Mouse (Mus musculus) spleen, adult 12 weeks (tissue): ENCODE results near the gene Gm20388.
"Not testable (repeated sequence)": the region's sequence is repeated elsewhere in the genome, so short reads cannot be mapped to it uniquely, and the experiment has no call there.

Experiments
- DNase-seq: peaks from one replicate; pipeline ENCODE4 v3.0.0; 2022; ENCODE audit warnings: low spot score

Gene Gm20388

DNA sequence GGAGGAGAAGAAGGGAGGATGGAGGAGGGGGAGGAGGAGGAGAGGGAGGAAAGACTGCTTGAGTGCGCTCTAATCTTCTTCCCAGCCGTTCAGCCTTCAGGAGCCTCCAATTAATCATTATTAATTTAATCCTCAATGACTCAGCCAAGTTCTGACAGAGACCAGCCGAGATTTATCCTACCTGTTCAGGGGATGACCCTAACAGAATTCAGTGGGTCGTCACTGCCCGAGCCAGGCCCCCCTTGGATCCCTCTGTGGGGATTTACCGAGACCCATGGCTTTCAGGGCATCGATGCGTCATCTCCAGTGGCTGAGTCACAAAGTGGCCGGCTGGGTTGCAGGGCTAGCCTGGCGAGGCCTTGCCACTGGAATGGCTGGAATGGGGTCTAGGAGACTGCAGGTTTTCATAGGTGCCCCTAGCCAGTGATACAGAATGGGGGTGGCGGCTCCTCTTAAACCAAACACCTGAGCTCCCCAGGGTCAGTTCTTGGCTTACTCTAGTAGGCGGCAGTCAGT, 407.9 kb downstream of the Gm20388 start:
- no peak for DNase-seq

- DNase-seq = peak; percentile 84
These were observed 408.8 kb downstream of the Gm20388 start for GRCm38 (mm10) chr8:120319449-120319848.

GRCm38 (mm10) chr8:120320146-120320545, 409.5 kb downstream of the Gm20388 start:
- DNase-seq = no peak

GRCm38 (mm10) chr8:120321724-120322123, 411.1 kb downstream of the Gm20388 start:
- no peak for DNase-seq

- no peak for DNase-seq
These were observed 412.4 kb downstream of the Gm20388 start for GRCm38 (mm10) chr8:120322956-120323448.

DNA sequence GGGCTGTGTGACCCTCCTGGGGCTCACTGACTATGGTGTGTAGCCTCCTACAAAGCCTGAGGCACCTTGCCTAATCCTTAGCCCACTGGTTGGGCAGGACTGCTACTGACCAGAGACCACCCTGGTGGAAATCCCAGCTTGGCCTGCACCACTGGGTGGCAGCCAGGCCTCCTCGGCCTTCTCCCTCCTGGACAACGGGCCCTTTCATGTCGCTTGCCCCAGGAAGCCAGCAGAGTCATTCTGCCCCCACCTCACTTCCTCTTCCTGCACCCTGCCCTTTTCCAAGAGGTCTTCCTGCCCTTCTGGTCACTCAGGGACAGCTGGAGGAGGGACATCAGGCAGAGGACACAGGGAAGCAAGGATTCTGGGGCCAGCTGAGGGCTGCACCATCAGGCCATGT, 413.9 kb downstream of the Gm20388 start:
- DNase-seq = no peak

DNA sequence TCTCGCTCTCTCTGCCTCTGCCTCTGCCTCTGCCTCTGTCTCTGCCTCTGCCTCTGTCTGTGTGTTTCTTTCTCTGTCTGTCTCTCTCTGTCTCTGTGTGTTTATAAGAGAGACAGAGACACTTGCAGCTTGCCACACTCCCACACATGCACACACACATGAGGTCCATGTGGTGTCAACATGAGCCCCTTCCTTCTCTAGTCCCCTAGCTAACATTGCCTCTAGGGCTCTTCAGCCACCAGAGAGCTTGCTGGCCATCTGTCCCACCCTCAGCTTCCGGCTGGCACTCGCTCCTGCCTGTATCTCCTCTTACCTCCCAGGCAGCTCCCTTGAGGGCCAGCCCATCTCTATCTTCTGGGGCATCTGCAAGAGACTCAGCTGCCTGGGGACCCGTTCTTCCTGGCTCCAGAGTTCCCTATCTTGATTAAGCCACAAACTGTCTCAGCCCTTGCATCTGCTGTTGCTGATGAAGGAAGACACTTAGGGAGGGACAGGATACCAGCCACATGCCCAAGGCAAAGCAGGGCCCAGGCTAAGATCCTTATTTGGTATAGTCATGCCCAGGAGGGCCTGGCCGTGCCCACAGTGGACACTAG, 414.6 kb downstream of the Gm20388 start:
- no peak for DNase-seq

GRCm38 (mm10) chr8:120327131-120327554, 416.5 kb downstream of the Gm20388 start:
- peak; percentile 46 for DNase-seq

DNA sequence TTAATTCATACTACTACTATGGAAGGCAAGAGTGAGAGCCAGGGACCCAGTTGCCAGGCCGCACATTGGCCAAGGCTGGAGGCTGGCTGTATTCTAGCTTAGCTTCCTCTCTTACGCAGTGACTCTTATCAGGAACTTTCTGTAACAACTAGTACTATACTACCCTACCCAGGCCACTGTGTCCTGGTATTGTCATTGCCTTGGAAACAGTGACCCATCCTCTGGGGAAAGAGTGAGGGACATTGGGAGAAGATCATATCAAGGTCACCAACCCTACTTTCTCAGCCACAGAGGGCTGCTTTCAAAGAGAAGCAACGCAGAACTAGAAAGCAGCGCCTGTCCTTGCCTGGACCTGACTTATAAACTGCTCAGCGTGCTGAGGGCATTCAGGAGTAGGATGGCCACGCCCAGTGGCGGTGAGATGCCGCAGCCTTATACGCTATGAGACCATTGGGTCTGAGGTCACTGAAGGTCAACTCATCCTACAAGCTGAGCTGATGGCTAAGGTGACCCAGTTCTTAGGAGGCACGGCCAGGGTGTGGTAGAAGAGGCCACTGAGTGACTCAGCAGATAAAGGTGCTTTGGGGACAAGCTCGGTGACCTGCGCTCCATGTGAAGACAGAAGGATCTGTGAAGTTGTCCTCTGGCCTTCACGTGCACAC, 417.9 kb downstream of the Gm20388 start:
- no peak for DNase-seq

GRCm38 (mm10) chr8:120329030-120329748, 418.5 kb downstream of the Gm20388 start:
- DNase-seq = peak; percentile 35

DNA sequence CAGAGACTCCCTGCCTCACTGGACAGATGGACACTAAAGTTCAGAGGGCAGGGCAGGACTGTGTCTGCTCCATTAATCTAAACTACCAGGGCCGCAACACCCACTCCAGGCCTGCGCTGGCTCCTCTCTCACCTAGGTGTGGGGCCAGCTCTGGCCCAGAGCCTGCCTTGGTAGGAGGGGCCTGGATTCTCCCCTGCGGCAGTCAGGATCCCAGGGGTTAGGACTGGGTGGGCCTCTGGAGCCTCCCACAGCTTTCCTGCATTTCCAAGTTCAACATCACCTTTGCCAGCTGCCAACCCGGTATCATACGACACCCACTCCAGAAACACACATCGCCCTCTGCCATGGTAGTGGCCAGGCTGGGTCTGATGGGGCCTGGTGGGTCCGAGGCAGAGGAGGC, 420.4 kb downstream of the Gm20388 start:
- no peak for DNase-seq

- peak; percentile 37 for DNase-seq
These were observed 422.0 kb downstream of the Gm20388 start for GRCm38 (mm10) chr8:120332379-120333229.

- no peak for DNase-seq
These were observed 423.0 kb downstream of the Gm20388 start for GRCm38 (mm10) chr8:120333681-120334080.

DNA sequence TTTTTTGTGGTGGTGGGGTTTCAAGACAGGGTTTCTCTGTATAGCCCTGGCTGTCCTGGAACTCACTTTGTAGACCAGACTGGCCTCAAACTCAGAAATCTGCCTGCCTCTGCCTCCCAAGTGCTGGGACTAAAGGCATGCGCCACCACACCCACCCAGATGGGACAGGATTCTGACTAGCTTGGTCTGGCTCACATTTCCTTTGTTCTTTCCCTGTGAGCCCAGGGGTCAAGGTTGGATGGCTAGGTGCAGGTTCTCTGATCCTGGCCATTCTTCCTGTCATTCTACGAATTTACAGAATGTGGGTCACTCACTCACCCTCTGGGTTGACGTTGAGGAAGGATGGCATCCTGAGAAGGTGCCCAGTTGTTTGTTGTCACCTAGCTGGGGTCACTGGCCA, 423.6 kb downstream of the Gm20388 start:
- not testable (repeated sequence) for DNase-seq

DNA sequence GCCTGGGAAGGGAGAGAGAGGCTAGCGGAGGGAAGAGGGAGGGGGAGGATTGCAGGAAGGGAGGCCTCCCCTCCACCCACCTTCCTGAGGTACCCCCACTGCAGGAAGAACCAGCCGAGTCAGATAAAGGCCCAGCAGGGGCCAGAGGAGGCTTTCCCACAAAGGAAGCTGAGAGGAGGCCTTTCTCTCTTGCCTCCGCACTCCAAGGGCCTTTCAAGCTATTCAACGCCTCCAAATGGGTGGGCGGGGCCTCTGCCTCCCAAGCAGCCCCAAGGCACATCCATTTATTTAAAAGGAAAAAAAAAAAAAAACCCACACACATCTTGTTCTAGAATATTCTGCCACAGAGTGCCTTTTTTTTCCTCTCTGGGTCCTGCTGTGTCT, 424.2 kb downstream of the Gm20388 start:
- no peak for DNase-seq

DNA sequence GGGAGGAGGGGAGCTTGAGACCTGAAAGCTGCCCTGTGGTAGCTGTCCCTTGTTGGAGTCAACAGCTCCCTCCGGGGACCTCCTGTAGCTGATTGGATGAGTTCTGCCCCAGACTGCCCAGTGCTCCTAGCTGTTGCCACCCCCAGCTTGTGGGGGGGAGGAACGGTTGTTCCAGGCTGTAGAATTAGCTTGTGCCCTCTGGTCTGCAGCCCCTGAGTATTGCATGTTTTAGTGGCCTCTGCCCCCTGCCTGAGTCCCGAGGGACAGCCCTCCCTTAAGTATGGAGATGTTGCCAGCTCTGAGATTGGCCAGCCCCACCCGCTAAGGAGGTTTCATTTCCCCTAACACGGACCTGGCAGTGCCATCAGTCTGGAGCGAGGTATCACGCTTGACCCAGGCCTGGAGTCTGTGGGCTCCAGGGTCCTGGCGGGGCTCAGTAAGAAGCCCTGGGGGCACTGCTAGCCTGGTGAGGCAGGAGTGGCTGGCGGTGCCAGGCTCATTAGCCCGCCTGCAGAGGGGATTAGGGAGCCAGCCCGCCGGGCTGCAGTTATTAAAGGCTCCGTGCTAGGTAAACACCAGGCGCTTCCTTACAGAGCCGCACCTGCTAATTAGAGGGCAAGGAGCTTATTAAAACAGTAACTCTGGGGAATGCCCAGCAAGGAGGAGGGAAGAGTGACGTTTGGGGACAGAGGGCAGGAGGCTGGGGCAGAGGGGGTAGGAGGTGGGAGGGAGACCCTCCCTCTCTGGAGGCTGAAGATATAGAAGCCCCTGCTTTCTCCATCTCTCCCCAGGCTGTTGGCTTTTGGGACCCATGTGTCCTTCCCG, 424.8 kb downstream of the Gm20388 start:
- DNase-seq = peak; percentile 46

- no peak for DNase-seq
These were observed 425.4 kb downstream of the Gm20388 start for GRCm38 (mm10) chr8:120336087-120336380.

DNA sequence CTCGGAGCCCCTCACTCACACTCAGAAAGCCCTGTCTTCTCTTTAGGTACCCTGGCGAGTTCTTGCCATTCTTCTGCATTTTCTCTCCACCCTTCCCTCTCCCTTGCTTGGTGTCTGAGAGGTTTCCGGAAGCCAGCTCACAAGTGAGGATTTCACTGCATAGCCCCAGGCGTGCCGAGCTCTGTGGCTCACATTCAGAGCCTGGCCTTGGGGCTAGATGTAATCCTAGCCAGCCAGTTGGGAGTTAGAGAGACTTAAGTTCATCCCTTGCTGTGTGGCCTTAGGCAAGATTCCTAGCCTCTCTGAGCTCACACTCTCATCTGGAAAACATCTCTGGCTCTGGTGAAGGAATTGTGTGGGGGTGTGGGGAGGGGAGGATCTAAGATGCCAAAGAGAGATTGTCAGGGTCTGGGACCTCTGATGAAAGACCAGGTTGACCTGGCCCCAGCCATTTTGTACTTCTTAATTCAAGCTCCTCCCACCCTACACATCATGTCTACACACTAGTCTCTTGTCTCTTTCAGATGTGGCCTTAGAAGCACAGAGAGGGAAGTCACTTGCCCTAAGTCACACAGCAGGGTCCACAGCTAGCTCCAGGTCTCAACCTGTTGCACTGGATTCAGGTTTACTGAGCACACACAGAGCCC, 426.4 kb downstream of the Gm20388 start:
- no peak for DNase-seq

GRCm38 (mm10) chr8:120337627-120338026, 427.0 kb downstream of the Gm20388 start:
- DNase-seq = no peak

GRCm38 (mm10) chr8:120338678-120339077, 428.0 kb downstream of the Gm20388 start:
- DNase-seq = no peak

DNA sequence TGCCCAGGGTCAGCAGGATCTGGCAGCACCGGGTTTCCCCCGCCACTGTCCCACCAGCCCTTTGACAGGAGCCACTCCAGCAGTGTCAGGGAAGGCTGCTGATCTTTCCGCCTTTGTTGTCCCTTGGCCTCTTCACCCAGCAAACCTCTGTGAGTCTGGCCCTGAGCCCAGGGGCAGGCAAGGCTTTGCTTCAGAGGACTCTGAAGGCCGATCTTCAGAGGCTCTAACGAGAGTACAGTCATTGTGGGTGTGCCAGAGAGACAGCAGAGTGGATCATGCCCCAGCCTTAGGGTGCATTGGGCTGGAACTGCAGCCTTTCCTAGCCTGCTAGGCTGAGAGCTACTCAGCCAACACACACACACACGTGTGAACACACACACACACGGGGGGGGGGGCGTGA, 429.1 kb downstream of the Gm20388 start:
- DNase-seq = no peak
